Mouse (Mus musculus) adipose tissue, adult 10 weeks (tissue): ENCODE data around the gene Slc3a1. TPM values are rescaled to one million over a fixed set of nuclear protein-coding genes. Genes with fewer than 3 reads are reported as not detected.

Experiments used
- polyA plus RNA-seq: library from polyadenylated mRNA; stranded (reverse); fragments of 350-450 nt; fragmentation: Illumina TruSeq; extraction: RNeasy Lipid Tissue Mini Kit (QIAGEN cat#74804); gene quantifications from one replicate; pipeline ENCODE4 v1.2.3, GENCODE M21; 2014; ENCODE audit warnings: low read depth, low replicate concordance

The Slc3a1 gene
- polyA plus RNA-seq = 0.81 TPM

GRCm38 (mm10) chr17:85028093-85028739 lies at the start of gene Slc3a1:
Gene Slc3a1, plus strand, starts transcription at chr17:85028376.

GRCm38 (mm10) chr17:85090120-85091099 lies 62.2 kb downstream of the Slc3a1 start, which contains the start of the genes Prepl and Camkmt:
Gene Prepl, minus strand, starts transcription at chr17:85090241.
Gene Camkmt, plus strand, starts transcription at chr17:85090552.

Other genes with a start within 250 kb of the Slc3a1 start
- 17.4 TPM for gene Lrpprc, start 237.6 kb upstream of the Slc3a1 start, polyA plus RNA-seq
- gene Ppm1b, start 71.6 kb upstream of the Slc3a1 start, polyA plus RNA-seq = 64.4 TPM
- gene Prepl, start 61.9 kb downstream of the Slc3a1 start, polyA plus RNA-seq = 30.7 TPM
- 6.0 TPM for gene Camkmt, start 62.2 kb downstream of the Slc3a1 start, polyA plus RNA-seq